Mouse (Mus musculus): ENCODE measurements around the gene Mag.
A peak's percentile ranks its signal among the peaks of the same experiment; 100 is the strongest.

Mag gene

DNA sequence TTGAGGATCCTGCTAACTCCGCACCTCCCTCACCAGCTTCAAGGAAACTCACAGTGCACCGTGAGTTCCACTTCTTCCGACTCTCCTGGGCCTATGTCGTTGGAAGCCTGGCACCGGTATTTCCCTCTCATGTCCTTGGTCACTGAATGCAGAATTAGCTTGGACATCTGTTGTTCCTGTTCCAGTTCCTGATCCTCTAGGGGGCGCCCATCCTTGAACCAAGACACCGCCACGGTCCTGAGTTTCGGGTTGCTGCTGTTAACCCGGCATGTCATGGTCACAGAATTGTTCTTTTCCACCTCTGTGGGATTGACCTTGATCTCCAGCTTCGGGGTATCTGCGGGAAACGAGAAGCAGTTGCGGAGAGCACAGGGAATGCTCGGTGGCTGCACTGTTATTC lies 41.6 kb downstream of the Mag start:
- DNase-seq (ENCODE audit: low read depth, low spot score), result peak; percentile 45

DNA sequence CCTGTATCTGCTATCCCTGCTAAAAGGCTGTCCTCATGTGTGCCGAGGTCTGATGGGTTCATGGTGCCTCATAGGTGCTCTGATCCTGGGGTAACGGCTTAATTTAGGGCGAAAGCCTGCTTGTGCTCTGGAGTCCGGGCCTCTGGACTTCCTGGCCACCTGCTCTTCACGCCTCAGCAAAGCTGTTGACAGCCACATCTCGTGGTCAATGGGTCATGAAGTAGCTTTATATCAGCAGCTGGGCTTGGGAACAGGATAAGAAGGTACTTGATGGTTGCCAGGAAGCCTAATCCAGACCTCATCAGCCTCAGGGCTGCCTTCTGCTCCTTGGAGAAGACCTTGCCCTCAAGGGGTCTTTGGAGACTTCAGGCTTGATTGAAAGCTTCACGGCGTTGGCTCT lies 51.3 kb downstream of the Mag start:
- no peak for DNase-seq (ENCODE audit: low read depth, low spot score)

DNA sequence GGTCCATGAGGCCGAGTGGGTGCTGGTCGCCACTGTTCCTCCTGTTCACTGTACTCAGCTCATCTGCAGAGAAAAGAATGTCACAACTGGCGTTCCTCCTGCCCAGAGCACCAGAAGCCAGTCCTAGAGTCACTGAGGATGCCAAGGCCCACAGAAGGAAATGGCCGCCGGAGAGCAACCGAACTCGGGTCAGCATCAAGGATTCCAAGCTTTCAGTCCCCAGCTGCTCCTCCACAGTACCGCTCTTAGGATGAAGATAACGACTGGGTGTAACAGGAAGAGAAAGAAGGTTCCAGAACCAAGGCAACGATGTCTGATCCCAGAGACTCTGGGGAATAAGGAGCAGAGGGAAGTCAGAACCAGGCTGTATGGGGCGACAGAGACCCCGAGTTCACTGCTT lies 53.2 kb downstream of the Mag start, which contains the start of gene Ffar1:
TSS of gene Ffar1 (minus strand) at position 101 of the 400 bp plus-strand sequence.
- DNase-seq (ENCODE audit: low read depth, low spot score), result no peak

DNA sequence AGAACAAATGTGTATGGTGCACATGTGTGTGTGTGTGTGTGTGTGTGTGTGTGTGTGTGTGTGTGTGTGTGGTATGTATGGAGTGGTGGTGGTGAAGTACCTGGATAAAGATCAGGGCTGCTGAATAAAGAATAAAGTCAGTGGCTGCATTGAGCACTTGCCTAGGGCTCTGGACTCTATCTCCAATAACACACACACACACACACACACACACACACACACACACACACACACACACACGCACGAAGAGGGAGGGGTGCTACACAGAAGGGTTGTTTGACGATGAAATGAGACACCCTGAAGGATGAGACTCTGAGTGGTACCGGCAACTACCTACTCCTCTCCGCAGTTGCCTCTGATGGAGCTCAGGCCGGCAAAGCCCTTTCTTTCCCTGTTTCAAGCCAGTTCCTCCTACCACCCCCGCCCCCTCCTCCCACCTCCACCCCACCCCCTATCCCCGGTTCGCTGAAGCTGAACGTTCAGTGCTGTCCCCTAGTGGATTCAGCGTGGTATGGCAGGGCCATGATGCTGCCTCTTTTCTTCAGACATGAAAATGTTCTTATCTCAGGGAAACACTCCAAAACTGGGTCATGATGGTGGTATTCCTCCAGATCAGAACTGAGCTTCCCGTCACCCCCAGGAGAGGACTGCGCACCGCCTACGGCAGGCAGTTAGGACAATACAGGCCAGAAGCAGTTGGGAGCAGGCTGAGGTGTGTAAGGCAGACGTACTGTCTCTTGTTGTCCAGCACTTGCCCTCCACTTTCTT lies 54.9 kb downstream of the Mag start:
- peak; percentile 43 for DNase-seq (ENCODE audit: low read depth, low spot score)

DNA sequence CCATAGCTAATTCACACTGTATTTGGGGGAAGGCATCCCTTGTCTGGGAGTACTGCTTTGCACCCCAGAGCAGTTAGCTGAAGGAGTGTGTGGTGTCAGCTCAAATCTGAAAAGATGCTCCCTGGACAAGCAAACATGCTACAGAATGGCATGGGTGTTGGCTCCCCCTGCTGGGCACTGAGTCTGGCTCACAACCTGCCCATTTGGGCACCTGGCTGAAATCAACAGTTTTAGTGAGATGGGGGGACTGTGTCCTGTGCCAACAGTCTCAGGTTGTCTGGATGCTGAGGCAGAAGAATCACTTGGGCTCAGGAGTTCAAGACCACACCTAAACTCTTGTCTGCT lies 55.4 kb downstream of the Mag start:
- peak; percentile 57 for DNase-seq (ENCODE audit: low read depth, low spot score)

DNA sequence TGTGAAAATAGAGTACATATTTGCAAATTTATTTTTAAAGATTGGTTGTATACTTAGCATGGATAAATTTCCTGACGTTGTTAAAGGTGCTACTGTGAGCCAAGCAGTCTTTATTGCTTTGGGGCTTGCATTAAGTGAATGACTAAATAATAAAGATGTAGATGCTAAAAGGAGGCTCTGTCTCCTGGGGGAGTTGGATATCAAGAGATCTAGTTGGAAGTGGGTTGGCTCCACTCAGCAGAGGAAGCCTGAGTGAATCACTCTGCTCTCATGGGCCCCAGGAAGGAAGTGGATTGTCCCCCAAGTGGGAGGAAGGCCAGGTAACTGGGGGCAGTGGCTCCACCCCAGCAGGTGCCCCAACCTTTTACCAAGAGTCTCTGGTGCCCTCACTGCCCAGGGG lies 56.9 kb downstream of the Mag start:
- DNase-seq (ENCODE audit: low read depth, low spot score), result no peak

DNA sequence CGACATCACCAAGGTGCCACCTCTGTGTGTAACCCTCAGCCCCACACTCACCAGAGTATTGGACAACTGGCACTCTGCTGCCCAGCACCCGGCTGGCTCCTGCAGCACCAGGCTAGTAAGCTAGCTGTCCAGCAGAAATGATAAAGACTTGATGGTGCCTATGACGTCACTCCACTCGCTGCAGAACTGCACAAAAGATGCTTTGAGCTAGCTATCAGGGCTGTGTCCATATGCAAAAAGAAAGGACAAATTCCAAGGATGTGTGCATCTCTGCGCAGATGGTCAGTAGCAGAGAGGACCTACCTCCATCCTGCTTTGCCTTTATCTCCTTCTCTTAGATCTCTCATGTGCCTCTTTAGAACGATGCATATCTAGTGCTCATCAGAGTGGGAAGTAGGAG lies 58.6 kb downstream of the Mag start, which contains the start of gene Ffar3:
TSS of gene Ffar3 (minus strand) at position 101 of the 400 bp plus-strand sequence.
- DNase-seq (ENCODE audit: low read depth, low spot score), result no peak

DNA sequence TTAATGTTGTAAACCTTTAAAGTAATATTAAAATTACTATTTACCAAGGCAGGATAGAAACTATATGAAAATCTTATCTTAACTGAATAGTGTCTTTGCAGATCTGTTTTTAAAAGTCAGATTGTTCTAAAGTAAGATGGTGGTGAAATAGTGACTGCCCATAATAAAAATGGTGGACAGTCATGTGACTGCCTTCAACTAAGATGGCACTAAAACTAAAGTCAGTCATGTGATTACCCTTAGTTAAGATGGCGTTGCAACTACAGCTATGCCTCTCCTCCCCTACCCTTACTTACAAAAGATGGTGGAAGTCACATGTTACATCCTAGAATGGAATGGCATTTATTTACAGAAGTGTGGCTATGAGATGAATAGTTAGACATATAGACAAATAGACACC lies 63.3 kb downstream of the Mag start:
- no peak for DNase-seq (ENCODE audit: low read depth, low spot score)
